Mouse (Mus musculus): Measurements from ENCODE around the gene Tmem117.

- TF ChIP-seq POLR2A (IDR thresholded peaks at IDR 0.05; ENCODE audit: control insufficient read depth, low read depth, low read length), result no peak
- TF ChIP-seq CTCF (IDR thresholded peaks at IDR 0.05; ENCODE audit: control insufficient read depth, insufficient read depth, insufficient replicate concordance, low read depth, low read length), result no peak
Measured at GRCm38 (mm10) chr15:94689884-94690231, 60.8 kb downstream of the Tmem117 start.

Measured in testis, adult 2 months (tissue).